Mouse (Mus musculus) intestine, postnatal 0 days (tissue): ENCODE results near the gene Ndrg3. TPM values are rescaled to one million over a fixed set of nuclear protein-coding genes. Genes with fewer than 3 reads are reported as not detected.
"Not testable (repeated sequence)": the region's sequence is repeated elsewhere in the genome, so short reads cannot be mapped to it uniquely, and the experiment has no call there.

Source experiments
- ATAC-seq: fragments of 200-750 bp; cut with Nextera tagmentation; 2 replicates; pipeline ENCODE4 v1.8.0; 2017; ENCODE audit warnings: mild to moderate bottlenecking, moderate TSS enrichment, moderate library complexity
- H3K27ac ChIP-seq: fragments of 300-500 bp; sonication (generic); 2 replicates; pipeline ENCODE4 v1.5.1; 2014; ENCODE audit warnings: mild to moderate bottlenecking, low read depth, low read length, moderate library complexity
- H3K27me3 ChIP-seq: fragments of 300-500 bp; sonication (generic); replicated peaks from 2 replicates; pipeline ENCODE4 v1.6.1; 2014; ENCODE audit warnings: low read length, mixed read lengths; ENCODE audit not compliant: control insufficient read depth, insufficient read depth
- H3K36me3 ChIP-seq: fragments of 300-500 bp; sonication (generic); 2 replicates; pipeline ENCODE4 v1.6.1; 2014; ENCODE audit warnings: mild to moderate bottlenecking, moderate library complexity; ENCODE audit not compliant: control insufficient read depth, insufficient read depth
- H3K4me1 ChIP-seq: fragments of 300-500 bp; sonication (generic); replicated peaks from 2 replicates; pipeline ENCODE4 v1.6.1; 2014; ENCODE audit warnings: antibody characterized with exemption, low read length, mixed read lengths; ENCODE audit not compliant: control insufficient read depth, insufficient read depth
- H3K4me2 ChIP-seq: fragments of 300-500 bp; sonication (generic); replicated peaks from 2 replicates; pipeline ENCODE4 v1.6.1; 2014; ENCODE audit warnings: low read depth, mild to moderate bottlenecking, moderate library complexity
- H3K4me3 ChIP-seq: fragments of 300-500 bp; sonication (generic); 2 replicates; pipeline ENCODE4 v1.5.1; 2014; ENCODE audit warnings: low read depth, low read length
- H3K9ac ChIP-seq: fragments of 300-500 bp; sonication (generic); 2 replicates; pipeline ENCODE4 v1.6.1; 2014; ENCODE audit warnings: mild to moderate bottlenecking, low read depth, low read length
- H3K9me3 ChIP-seq: fragments of 300-500 bp; sonication (generic); 2 replicates; pipeline ENCODE4 v1.6.1; 2016; ENCODE audit warnings: mixed run types; ENCODE audit not compliant: control insufficient read depth
- CTCF ChIP-seq: sonication (generic); IDR thresholded peaks from 2 replicates; pipeline ENCODE4 v1.5.1; 2016; ENCODE audit warnings: low read depth, mild to moderate bottlenecking, control low read depth, antibody characterized with exemption, moderate library complexity
- WGBS: fragments of 180-500 bp; shearing (Covaris S2); extraction: QIAGEN DNeasy Blood & Tissue Kit; methylation state at CpG from one replicate; pipeline ENCODE4 v1.1.7; 2014; 5-methylcytosine and 5-hydroxymethylcytosine counted together
- polyA plus RNA-seq: library from polyadenylated mRNA; unstranded; fragments of >200 nt; fragmentation: Nextera tagmentation; extraction: Ambion mirVana; gene quantifications from 2 replicates; pipeline ENCODE4 v1.2.1, GENCODE M21; 2015

The Ndrg3 gene
- polyA plus RNA-seq, 1 experiment from 2014 or later = 25.3 TPM

GRCm38 (mm10) chr2:156885666-156886065 is 106.2 kb downstream of the Ndrg3 start:
- 76% methylated on average over 2 of the region's 2 CpGs for WGBS
- not testable (repeated sequence) for H3K9me3 ChIP-seq, H3K9ac ChIP-seq, H3K36me3 ChIP-seq, H3K4me3 ChIP-seq, H3K27me3 ChIP-seq, H3K27ac ChIP-seq, ATAC-seq, H3K4me1 ChIP-seq, H3K4me2 ChIP-seq
- TF ChIP-seq CTCF = peak; percentile 25; the same call in 1 of the 2 replicates

GRCm38 (mm10) chr2:156884396-156885211 is 107.3 kb downstream of the Ndrg3 start:
- Histone ChIP-seq H3K4me2 (no peak overlapping the region), H3K27me3 (no peaks in the 10 kb centered on the region), H3K4me3 (no peak overlapping the region), H3K4me1 (no peaks in the 10 kb centered on the region), H3K9me3 (no peaks in the 10 kb centered on the region), H3K27ac (no peak overlapping the region), H3K9ac (no peak overlapping the region), H3K36me3 (no peaks in the 10 kb centered on the region)
- 75% methylated on average over 10 of the region's 10 CpGs for WGBS
- TF ChIP-seq CTCF = no peak
- peak; percentile 58 for ATAC-seq

GRCm38 (mm10) chr2:156882431-156883001 is 109.3 kb downstream of the Ndrg3 start:
- 23% methylated on average over 10 of the region's 10 CpGs for WGBS
- H3K27me3 ChIP-seq = no peaks in the 10 kb centered on the region
- H3K27ac ChIP-seq = no peak overlapping the region
- no peak for ATAC-seq
- no peak overlapping the region for H3K4me2 ChIP-seq
- H3K4me3 ChIP-seq = no peak overlapping the region
- no peaks in the 10 kb centered on the region for H3K9me3 ChIP-seq
- H3K9ac ChIP-seq = no peak overlapping the region
- H3K36me3 ChIP-seq = no peaks in the 10 kb centered on the region
- H3K4me1 ChIP-seq = no peaks in the 10 kb centered on the region
- TF ChIP-seq CTCF = no peak

GRCm38 (mm10) chr2:156879541-156879940 is 112.3 kb downstream of the Ndrg3 start:
- no peak overlapping the region for H3K27ac ChIP-seq
- H3K9ac ChIP-seq = no peak overlapping the region
- H3K27me3 ChIP-seq = no peaks in the 10 kb centered on the region
- no peaks in the 10 kb centered on the region for H3K9me3 ChIP-seq
- H3K4me1 ChIP-seq = no peaks in the 10 kb centered on the region
- no peak overlapping the region for H3K4me3 ChIP-seq
- peaks cover 12% of the 10 kb centered on the region for H3K36me3 ChIP-seq
- TF ChIP-seq CTCF = no peak
- 95% methylated on average over 3 of the region's 3 CpGs for WGBS
- H3K4me2 ChIP-seq = no peak overlapping the region
- no peak for ATAC-seq

GRCm38 (mm10) chr2:156877726-156878125 is 114.1 kb downstream of the Ndrg3 start:
- Histone ChIP-seq H3K9ac (no peak overlapping the region), H3K9me3 (no peaks in the 10 kb centered on the region), H3K36me3 (peaks cover 28% of the 10 kb centered on the region), H3K27me3 (no peaks in the 10 kb centered on the region), H3K4me3 (no peak overlapping the region), H3K27ac (no peak overlapping the region), H3K4me1 (no peaks in the 10 kb centered on the region), H3K4me2 (no peak overlapping the region)
- no peak for TF ChIP-seq CTCF
- ATAC-seq = no peak
- WGBS = 56% methylated on average over 9 of the region's 9 CpGs

Other genes with a start within 250 kb of the Ndrg3 start
- gene Myl9, start 216.6 kb downstream of the Ndrg3 start, polyA plus RNA-seq = 1,325 and 1,382 TPM in 2 replicates
- gene Tgif2, start 152.0 kb downstream of the Ndrg3 start, polyA plus RNA-seq = 6.4 and 7.0 TPM in 2 replicates
- gene 4930518I15Rik, start 134.1 kb downstream of the Ndrg3 start, polyA plus RNA-seq = 1.3 and 1.8 TPM in 2 replicates
- gene Rab5if, start 128.9 kb downstream of the Ndrg3 start, polyA plus RNA-seq = 272 and 279 TPM in 2 replicates
- 0.29 and 0.40 TPM in 2 replicates for gene Sla2, start 104.9 kb downstream of the Ndrg3 start, polyA plus RNA-seq
- 7.7 and 7.9 TPM in 2 replicates for gene Dsn1, start 15.1 kb upstream of the Ndrg3 start, polyA plus RNA-seq
- 0.90 TPM in 2 replicates for gene Soga1, start 87.2 kb upstream of the Ndrg3 start, polyA plus RNA-seq
- gene Tldc2, start 95.0 kb upstream of the Ndrg3 start, polyA plus RNA-seq = not detected in 2 replicates
- gene Samhd1, start 143.2 kb upstream of the Ndrg3 start, polyA plus RNA-seq = 29.4 and 33.7 TPM in 2 replicates
- gene Rbl1, start 212.5 kb upstream of the Ndrg3 start, polyA plus RNA-seq = 9.3 and 9.7 TPM in 2 replicates